Mouse (Mus musculus): ENCODE measurements around the gene Immp1l. TPM values are rescaled to one million over a fixed set of nuclear protein-coding genes. Genes with fewer than 3 reads are reported as not detected.

Immp1l gene
- polyA plus RNA-seq, 1 experiment from 2014 or later: 33.0 TPM

DNA sequence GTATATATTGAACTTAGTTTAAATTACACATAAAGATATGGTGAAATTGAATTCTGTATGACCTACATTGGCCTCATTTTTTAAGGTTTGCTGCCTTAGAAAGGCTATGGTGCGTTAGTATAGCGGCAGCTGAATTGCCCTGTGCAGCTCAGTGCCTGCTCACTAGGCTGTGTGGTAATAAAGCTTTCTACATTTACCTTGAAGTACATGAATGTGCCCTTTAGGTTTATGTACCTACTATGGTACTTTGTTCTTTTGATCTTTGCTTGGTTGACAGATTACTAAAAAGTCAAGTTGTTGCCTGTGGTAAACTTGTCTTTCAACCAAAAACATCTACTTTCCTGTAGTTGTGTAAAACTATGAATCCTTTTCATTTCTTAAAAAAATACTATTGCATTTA, 45.7 kb downstream of the Immp1l start:
- DNase-seq (ENCODE audit: low read depth, low spot score) (no peak), ATAC-seq (no peak)
- TF ChIP-seq CTCF (IDR thresholded peaks at IDR 0.05): no peak
- ChIA-PET POLR2A (no interaction called here), CTCF (interaction anchor here (2.1 kb wide), 1 partner anchor 9 kb away, joined by 10 read pairs; no protein-coding TSS in a partner anchor)
- no peaks in the 10 kb centered on the region for H3K27me3 ChIP-seq
- in situ Hi-C loops (cut with MboI; ENCODE audit: low pct_unique_long_range_greater_than_20kb): no loop called here

GRCm38 (mm10) chr2:105951350-105951940, 47.0 kb downstream of the Immp1l start:
- ATAC-seq: no peak
- ChIA-PET CTCF (interaction anchor here (2.1 kb wide), 1 partner anchor 10 kb away, joined by 10 read pairs; no protein-coding TSS in a partner anchor), POLR2A (no interaction called here)
- no peaks in the 10 kb centered on the region for H3K27me3 ChIP-seq
- DNase-seq (ENCODE audit: low read depth, low spot score): no peak
- no peak for TF ChIP-seq CTCF (IDR thresholded peaks at IDR 0.05)
- in situ Hi-C loops (cut with MboI; ENCODE audit: low pct_unique_long_range_greater_than_20kb): no loop called here

DNA sequence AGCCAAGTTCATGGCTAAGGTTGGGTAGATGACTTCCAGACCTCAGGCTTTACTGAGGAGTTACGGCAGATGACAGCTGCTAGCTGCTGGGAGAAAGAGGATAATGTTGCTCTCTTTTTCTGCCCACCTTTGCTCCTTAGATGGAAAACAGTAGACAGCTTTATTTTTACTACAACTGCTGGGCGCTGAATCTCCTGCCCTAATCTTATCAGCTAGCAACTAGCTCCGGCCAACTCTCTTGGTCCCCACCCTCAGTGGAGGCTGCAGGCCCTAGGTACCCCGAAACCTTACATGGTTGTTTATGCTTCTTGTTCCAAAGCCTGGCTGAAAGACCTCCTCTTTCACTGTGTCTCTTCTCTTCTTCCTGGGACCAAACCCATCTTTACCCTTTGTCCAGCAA, 49.4 kb downstream of the Immp1l start:
- no peak for TF ChIP-seq CTCF (IDR thresholded peaks at IDR 0.05)
- POLR2A ChIA-PET: no interaction called here
- in situ Hi-C loops (cut with MboI; ENCODE audit: low pct_unique_long_range_greater_than_20kb): no loop called here
- no peaks in the 10 kb centered on the region for H3K27me3 ChIP-seq
- CTCF ChIA-PET: no interaction called here
- no peak for DNase-seq (ENCODE audit: low read depth, low spot score)
- ATAC-seq: no peak

- DNase-seq (ENCODE audit: low read depth, low spot score): no peak
- ATAC-seq: no peak
- no peaks in the 10 kb centered on the region for H3K27me3 ChIP-seq
- POLR2A ChIA-PET: no interaction called here
- in situ Hi-C loops (cut with MboI; ENCODE audit: low pct_unique_long_range_greater_than_20kb): no loop called here
- no peak for TF ChIP-seq CTCF (IDR thresholded peaks at IDR 0.05)
- CTCF ChIA-PET: no interaction called here
These were observed 59.0 kb downstream of the Immp1l start for GRCm38 (mm10) chr2:105963447-105963846.

GRCm38 (mm10) chr2:105973941-105974340, 69.5 kb downstream of the Immp1l start:
- ATAC-seq (no peak), DNase-seq (ENCODE audit: low read depth, low spot score) (no peak)
- in situ Hi-C loops (cut with MboI; ENCODE audit: low pct_unique_long_range_greater_than_20kb): no loop called here
- ChIA-PET POLR2A (no interaction called here), CTCF (interaction anchor here (1.5 kb wide), 1 partner anchor 9 kb away, joined by 3 read pairs; no protein-coding TSS in a partner anchor)
- TF ChIP-seq CTCF (IDR thresholded peaks at IDR 0.05): no peak
- no peaks in the 10 kb centered on the region for H3K27me3 ChIP-seq

DNA sequence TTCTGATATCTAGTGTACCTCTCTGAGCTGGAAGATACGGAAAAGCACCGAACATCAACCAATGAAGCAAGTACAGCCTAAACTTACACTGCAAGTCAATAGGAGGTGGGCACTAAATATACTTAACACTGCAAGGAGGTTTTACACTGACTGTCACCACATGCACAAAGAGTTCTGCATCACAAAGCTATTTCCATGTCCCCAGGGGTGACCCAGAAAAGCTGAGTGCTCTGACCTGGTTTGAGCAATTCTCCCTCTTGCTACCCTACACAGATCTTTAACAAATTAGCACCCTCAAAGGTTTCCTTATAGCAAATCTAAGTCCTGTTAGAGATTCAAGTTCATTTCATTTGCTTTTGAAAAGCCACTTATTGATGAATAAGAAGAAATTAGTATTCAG, 73.6 kb downstream of the Immp1l start:
- TF ChIP-seq CTCF (IDR thresholded peaks at IDR 0.05): no peak
- no peaks in the 10 kb centered on the region for H3K27me3 ChIP-seq
- ChIA-PET CTCF (no interaction called here), POLR2A (no interaction called here)
- DNase-seq (ENCODE audit: low read depth, low spot score) (no peak), ATAC-seq (no peak)
- in situ Hi-C loops (cut with MboI; ENCODE audit: low pct_unique_long_range_greater_than_20kb): no loop called here

GRCm38 (mm10) chr2:105985206-105985605, 80.8 kb downstream of the Immp1l start:
- in situ Hi-C loops (cut with MboI; ENCODE audit: low pct_unique_long_range_greater_than_20kb): no loop called here
- H3K27me3 ChIP-seq: no peaks in the 10 kb centered on the region
- no peak for TF ChIP-seq CTCF (IDR thresholded peaks at IDR 0.05)
- no peak for ATAC-seq
- POLR2A ChIA-PET: no interaction called here
- no peak for DNase-seq (ENCODE audit: low read depth, low spot score)
- CTCF ChIA-PET: no interaction called here

- ChIA-PET POLR2A (no interaction called here), CTCF (interaction anchor here (0.9 kb wide), 1 partner anchor 10 kb away, joined by 3 read pairs; no protein-coding TSS in a partner anchor)
- DNase-seq (ENCODE audit: low read depth, low spot score): no peak
- TF ChIP-seq CTCF (IDR thresholded peaks at IDR 0.05): no peak
- in situ Hi-C loops (cut with MboI; ENCODE audit: low pct_unique_long_range_greater_than_20kb): no loop called here
- no peak for ATAC-seq
- no peaks in the 10 kb centered on the region for H3K27me3 ChIP-seq
These were observed 82.7 kb downstream of the Immp1l start for GRCm38 (mm10) chr2:105987131-105987530.

DNA sequence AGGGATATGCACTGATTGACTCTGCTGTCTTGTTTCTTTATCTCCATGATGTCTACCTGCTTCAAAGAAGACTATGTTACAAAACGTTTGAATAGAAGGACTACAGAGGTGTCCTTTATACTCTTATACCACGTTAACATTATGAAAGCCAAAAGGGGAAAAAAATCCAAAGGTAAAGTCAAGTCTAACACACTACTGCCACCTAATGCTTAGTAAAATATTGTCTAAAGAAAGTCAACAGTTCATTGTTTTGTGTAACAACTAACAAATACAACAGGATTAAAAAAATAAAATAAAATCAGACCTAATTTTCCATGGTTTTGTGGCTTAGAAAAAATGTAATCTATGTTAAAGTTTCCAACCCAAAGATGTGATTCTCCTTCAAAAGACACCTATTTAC, 83.6 kb downstream of the Immp1l start:
- DNase-seq (ENCODE audit: low read depth, low spot score): no peak
- ChIA-PET CTCF (no interaction called here), POLR2A (no interaction called here)
- in situ Hi-C loops (cut with MboI; ENCODE audit: low pct_unique_long_range_greater_than_20kb): no loop called here
- H3K27me3 ChIP-seq: no peaks in the 10 kb centered on the region
- ATAC-seq: no peak
- TF ChIP-seq CTCF (IDR thresholded peaks at IDR 0.05): no peak

GRCm38 (mm10) chr2:106002835-106003739, 98.6 kb downstream of the Immp1l start, which contains the start of gene Dnajc24:
Gene Dnajc24, minus strand, starts transcription at chr2:106003549.
- DNase-seq (ENCODE audit: low read depth, low spot score): peak; percentile 58
- in situ Hi-C loops (cut with MboI; ENCODE audit: low pct_unique_long_range_greater_than_20kb): no loop called here
- CTCF ChIA-PET: no interaction called here
- TF ChIP-seq CTCF (IDR thresholded peaks at IDR 0.05): no peak
- POLR2A ChIA-PET: no interaction called here
- peak; percentile 97 for ATAC-seq
- peaks cover 7% of the 10 kb centered on the region for H3K27me3 ChIP-seq

GRCm38 (mm10) chr2:106008415-106008814, 104.0 kb downstream of the Immp1l start:
- no peak for TF ChIP-seq CTCF (IDR thresholded peaks at IDR 0.05)
- H3K27me3 ChIP-seq: peaks cover 28% of the 10 kb centered on the region
- CTCF ChIA-PET: no interaction called here
- POLR2A ChIA-PET: no interaction called here
- in situ Hi-C loops (cut with MboI; ENCODE audit: low pct_unique_long_range_greater_than_20kb): no loop called here
- ATAC-seq (no peak), DNase-seq (ENCODE audit: low read depth, low spot score) (no peak)

Other genes with a start within 250 kb of the Immp1l start
- gene Pax6, start 235.7 kb upstream of the Immp1l start, polyA plus RNA-seq (2021): not detected
- 13.5 TPM for gene Elp4, start 74 bp upstream of the Immp1l start, polyA plus RNA-seq (2021)
- gene Dnajc24, start 98.9 kb downstream of the Immp1l start, polyA plus RNA-seq (2021): 27.9 TPM